Mouse (Mus musculus): ENCODE data around the gene Pde8a. TPM values are rescaled to one million over a fixed set of nuclear protein-coding genes. Genes with fewer than 3 reads are reported as not detected.

The Pde8a gene
- total RNA-seq, 2 experiments from 2014 or later: 28.9 to 37.4 TPM

Other genes starting within 250 kb of the Pde8a start
- 10 to 100 TPM; 21.9 to 34.3 TPM for gene Zfp592, start 219.9 kb upstream of the Pde8a start, total RNA-seq (2021)
- gene Alpk3, start 156.0 kb upstream of the Pde8a start, total RNA-seq (2021): under 1 TPM; 0.23 to 0.26 TPM
- under 1 TPM; 0.13 to 0.17 TPM for gene Slc28a1, start 98.8 kb upstream of the Pde8a start, total RNA-seq (2021)
- 1,000 to 10,000 TPM; 1,209 to 1,218 TPM for gene Rps17, start 131.7 kb downstream of the Pde8a start, total RNA-seq (2021)
- 10 to 100 TPM; 17.8 to 37.6 TPM for gene Cpeb1, start 241.9 kb downstream of the Pde8a start, total RNA-seq (2021)

All from adrenal gland, postnatal 36 days (tissue).